Mouse (Mus musculus): Measurements from ENCODE around the gene Hrct1. TPM values are rescaled to one million over a fixed set of nuclear protein-coding genes. Genes with fewer than 3 reads are reported as not detected.
A peak's percentile ranks its signal among the peaks of the same experiment; 100 is the strongest.

The Hrct1 gene
- 1.1 and 1.5 TPM in 2 replicates for polyA plus RNA-seq (2015; fragmentation: Nextera tagmentation; extraction: Ambion mirVana)

GRCm38 (mm10) chr4:43726995-43727394, at the start of gene Hrct1:
Hrct1 (plus strand) TSS chr4:43727188.
- no peak within 1 kb of the TSS for H3K4me3 ChIP-seq
- ATAC-seq (replicated peaks; ENCODE audit: insufficient number of reproducible peaks, insufficient read depth, low FRiP score, low read depth) = peak; percentile 77
- 31% methylated on average over 3 of the region's 3 CpGs for WGBS
- no peaks in the 10 kb centered on the region for H3K36me3 ChIP-seq
- H3K4me2 ChIP-seq = no peak within 1 kb of the TSS
- H3K27ac ChIP-seq = peak within 1 kb of the TSS; percentile 84
- no peaks in the 10 kb centered on the region for H3K27me3 ChIP-seq
- no peaks in the 10 kb centered on the region for H3K9me3 ChIP-seq (replicated peaks)
- H3K4me1 ChIP-seq (replicated peaks) = peaks cover 48% of the 10 kb centered on the region
- H3K9ac ChIP-seq = no peak within 1 kb of the TSS

GRCm38 (mm10) chr4:43678541-43678940, 48.4 kb upstream of the Hrct1 start:
- no peak overlapping the region for H3K4me3 ChIP-seq
- no peak overlapping the region for H3K4me2 ChIP-seq
- H3K9me3 ChIP-seq (replicated peaks) = no peaks in the 10 kb centered on the region
- H3K27me3 ChIP-seq = no peaks in the 10 kb centered on the region
- no peak for ATAC-seq (replicated peaks; ENCODE audit: insufficient number of reproducible peaks, insufficient read depth, low FRiP score, low read depth)
- WGBS = 85% methylated on average over 6 of the region's 6 CpGs
- no peak overlapping the region for H3K9ac ChIP-seq
- peaks cover 6% of the 10 kb centered on the region; the same call in 1 of the 2 replicates for H3K36me3 ChIP-seq
- H3K27ac ChIP-seq = no peak overlapping the region
- H3K4me1 ChIP-seq (replicated peaks) = no peaks in the 10 kb centered on the region

- Histone ChIP-seq H3K9ac (no peak overlapping the region), H3K4me3 (no peak overlapping the region), H3K27ac (no peak overlapping the region), H3K4me1 (replicated peaks) (no peaks in the 10 kb centered on the region), H3K36me3 (peaks cover 3% of the 10 kb centered on the region; the same call in 1 of the 2 replicates), H3K27me3 (no peaks in the 10 kb centered on the region), H3K4me2 (no peak overlapping the region), H3K9me3 (replicated peaks) (no peaks in the 10 kb centered on the region)
- 86% methylated on average over 7 of the region's 7 CpGs for WGBS
- ATAC-seq (replicated peaks; ENCODE audit: insufficient number of reproducible peaks, insufficient read depth, low FRiP score, low read depth) = no peak
These were observed 47.5 kb upstream of the Hrct1 start for GRCm38 (mm10) chr4:43679416-43680043.

GRCm38 (mm10) chr4:43690021-43690420, 37.0 kb upstream of the Hrct1 start:
- Histone ChIP-seq H3K36me3 (no peaks in the 10 kb centered on the region), H3K4me3 (no peak overlapping the region), H3K27me3 (no peaks in the 10 kb centered on the region), H3K27ac (no peak overlapping the region), H3K4me2 (no peak overlapping the region), H3K9me3 (replicated peaks) (no peaks in the 10 kb centered on the region), H3K4me1 (replicated peaks) (peaks cover 15% of the 10 kb centered on the region), H3K9ac (no peak overlapping the region)
- 95% methylated on average over 17 of the region's 17 CpGs for WGBS
- ATAC-seq (replicated peaks; ENCODE audit: insufficient number of reproducible peaks, insufficient read depth, low FRiP score, low read depth) = no peak

- Histone ChIP-seq H3K9me3 (replicated peaks) (no peaks in the 10 kb centered on the region), H3K27ac (no peak overlapping the region), H3K4me1 (replicated peaks) (peaks cover 25% of the 10 kb centered on the region), H3K36me3 (no peaks in the 10 kb centered on the region), H3K27me3 (no peaks in the 10 kb centered on the region), H3K4me3 (no peak overlapping the region), H3K4me2 (no peak overlapping the region), H3K9ac (no peak overlapping the region)
- 61% methylated on average over 5 of the region's 5 CpGs for WGBS
- no peak for ATAC-seq (replicated peaks; ENCODE audit: insufficient number of reproducible peaks, insufficient read depth, low FRiP score, low read depth)
These were observed 36.0 kb upstream of the Hrct1 start for GRCm38 (mm10) chr4:43691026-43691425.

- no peak overlapping the region for H3K4me2 ChIP-seq
- no peak overlapping the region for H3K27ac ChIP-seq
- no peak overlapping the region for H3K9ac ChIP-seq
- H3K36me3 ChIP-seq = no peaks in the 10 kb centered on the region
- 42% methylated on average over 5 of the region's 5 CpGs for WGBS
- peaks cover 27% of the 10 kb centered on the region for H3K4me1 ChIP-seq (replicated peaks)
- no peak; the same call in 1 of the 2 replicates for ATAC-seq (replicated peaks; ENCODE audit: insufficient number of reproducible peaks, insufficient read depth, low FRiP score, low read depth)
- H3K4me3 ChIP-seq = no peak overlapping the region
- no peaks in the 10 kb centered on the region for H3K27me3 ChIP-seq
- H3K9me3 ChIP-seq (replicated peaks) = no peaks in the 10 kb centered on the region
These were observed 33.2 kb upstream of the Hrct1 start for GRCm38 (mm10) chr4:43693806-43694241.

- Histone ChIP-seq H3K27ac (peak overlapping the region; percentile 49; the same call in 1 of the 2 replicates), H3K4me1 (replicated peaks) (peaks cover 27% of the 10 kb centered on the region), H3K4me2 (no peak overlapping the region), H3K27me3 (no peaks in the 10 kb centered on the region), H3K4me3 (no peak overlapping the region), H3K9me3 (replicated peaks) (no peaks in the 10 kb centered on the region), H3K9ac (no peak overlapping the region), H3K36me3 (no peaks in the 10 kb centered on the region)
- 81% methylated on average over 1 of the region's 1 CpGs for WGBS
- no peak for ATAC-seq (replicated peaks; ENCODE audit: insufficient number of reproducible peaks, insufficient read depth, low FRiP score, low read depth)
These were observed 32.3 kb upstream of the Hrct1 start for GRCm38 (mm10) chr4:43694439-43695248.

- Histone ChIP-seq H3K9ac (no peak overlapping the region), H3K36me3 (no peaks in the 10 kb centered on the region), H3K27ac (peak overlapping the region; percentile 49; the same call in 1 of the 2 replicates), H3K4me2 (no peak overlapping the region), H3K9me3 (replicated peaks) (no peaks in the 10 kb centered on the region), H3K4me1 (replicated peaks) (peaks cover 27% of the 10 kb centered on the region), H3K27me3 (no peaks in the 10 kb centered on the region), H3K4me3 (no peak overlapping the region)
- ATAC-seq (replicated peaks; ENCODE audit: insufficient number of reproducible peaks, insufficient read depth, low FRiP score, low read depth) = no peak
- WGBS = 13% methylated on average over 9 of the region's 9 CpGs
These were observed 31.7 kb upstream of the Hrct1 start for GRCm38 (mm10) chr4:43695249-43695671.

- H3K27me3 ChIP-seq = no peaks in the 10 kb centered on the region
- no peak overlapping the region for H3K4me3 ChIP-seq
- H3K4me2 ChIP-seq = no peak overlapping the region
- H3K27ac ChIP-seq = no peak overlapping the region
- 86% methylated on average over 13 of the region's 13 CpGs for WGBS
- H3K4me1 ChIP-seq (replicated peaks) = peaks cover 27% of the 10 kb centered on the region
- H3K36me3 ChIP-seq = no peaks in the 10 kb centered on the region
- ATAC-seq (replicated peaks; ENCODE audit: insufficient number of reproducible peaks, insufficient read depth, low FRiP score, low read depth) = no peak
- no peak overlapping the region for H3K9ac ChIP-seq
- H3K9me3 ChIP-seq (replicated peaks) = no peaks in the 10 kb centered on the region
These were observed 30.4 kb upstream of the Hrct1 start for GRCm38 (mm10) chr4:43696561-43696960.

GRCm38 (mm10) chr4:43700707-43701106, 26.3 kb upstream of the Hrct1 start, which contains the start of gene Olfr70:
Olfr70 (minus strand) TSS chr4:43700807.
- no peak within 1 kb of the TSS for H3K4me3 ChIP-seq
- ATAC-seq (replicated peaks; ENCODE audit: insufficient number of reproducible peaks, insufficient read depth, low FRiP score, low read depth) = no peak
- no peaks in the 10 kb centered on the region for H3K9me3 ChIP-seq (replicated peaks)
- no peak within 1 kb of the TSS for H3K9ac ChIP-seq
- H3K36me3 ChIP-seq = no peaks in the 10 kb centered on the region
- H3K27me3 ChIP-seq = no peaks in the 10 kb centered on the region
- H3K4me2 ChIP-seq = no peak within 1 kb of the TSS
- H3K4me1 ChIP-seq (replicated peaks) = peaks cover 5% of the 10 kb centered on the region
- H3K27ac ChIP-seq = no peak within 1 kb of the TSS
- WGBS = 82% methylated on average over 6 of the region's 6 CpGs

GRCm38 (mm10) chr4:43703439-43703838, 23.5 kb upstream of the Hrct1 start:
- ATAC-seq (replicated peaks; ENCODE audit: insufficient number of reproducible peaks, insufficient read depth, low FRiP score, low read depth) = no peak
- Histone ChIP-seq H3K27me3 (no peaks in the 10 kb centered on the region), H3K36me3 (no peaks in the 10 kb centered on the region), H3K4me2 (no peak overlapping the region), H3K9ac (no peak overlapping the region), H3K27ac (no peak overlapping the region), H3K9me3 (replicated peaks) (no peaks in the 10 kb centered on the region), H3K4me3 (no peak overlapping the region), H3K4me1 (replicated peaks) (no peaks in the 10 kb centered on the region)
- 76% methylated on average over 6 of the region's 6 CpGs for WGBS

Data from heart, embryonic 15.5 days (tissue).